8 mouse cellular contexts compared by ENCODE assay signal in genomic region chr11:68853611-68854401, GRCm38 (mm10). TPM values are rescaled to one million over a fixed set of nuclear protein-coding genes. Genes with fewer than 3 reads are reported as not detected.
DNase-seq lines count a peak whose midpoint lies in the region; ATAC-seq and TF ChIP-seq lines count a peak whose summit lies in the region.

No protein-coding gene starts in this region.

- peaks cover 2% of the 10 kb centered on the region for H3K4me1 ChIP-seq in spleen, adult 2 months (ENCODE audit: control insufficient read depth, insufficient read depth, insufficient read length)
- H3K4me1 ChIP-seq in lung, postnatal 0 days (ENCODE audit: insufficient read depth, low read depth, low read length) = peaks cover 13% of the 10 kb centered on the region; the same call in 1 of the 2 replicates
- peaks cover 18% of the 10 kb centered on the region for H3K4me1 ChIP-seq in stomach, embryonic 14.5 days (ENCODE audit: control insufficient read depth, insufficient read depth, low read length)

- no peak for TF ChIP-seq CTCF in spleen, adult 2 months (IDR thresholded peaks at IDR 0.05; ENCODE audit: extremely low read depth, insufficient read depth, insufficient read length, insufficient replicate concordance)
- no peak for TF ChIP-seq CTCF in lung, postnatal 0 days (IDR thresholded peaks at IDR 0.05)

- H3K4me3 ChIP-seq in spleen, adult 2 months (ENCODE audit: extremely low read depth, insufficient read depth, insufficient read length) = peak overlapping the region; percentile 54
- peak overlapping the region; percentile 97 for H3K4me3 ChIP-seq in lung, postnatal 0 days (ENCODE audit: low read depth, low read length)
- H3K4me3 ChIP-seq in stomach, embryonic 14.5 days (ENCODE audit: low read depth, low read length) = peak overlapping the region; percentile 97

- WGBS in spleen, adult 2 months = 20% methylated on average over 14 of the region's 14 CpGs
- 22% methylated on average over 14 of the region's 14 CpGs for WGBS in lung, postnatal 0 days
- 31% methylated on average over 14 of the region's 14 CpGs for WGBS in stomach, embryonic 14.5 days

- TF ChIP-seq POLR2A in spleen, adult 2 months (IDR thresholded peaks at IDR 0.05; ENCODE audit: low read depth, low read length) = no peak

- H3K27me3 ChIP-seq in spleen, adult 2 months (ENCODE audit: control insufficient read depth, insufficient read depth, low read length) = no peaks in the 10 kb centered on the region
- H3K27me3 ChIP-seq in lung, postnatal 0 days (replicated peaks; ENCODE audit: insufficient read depth, low read length) = no peaks in the 10 kb centered on the region
- no peaks in the 10 kb centered on the region for H3K27me3 ChIP-seq in stomach, embryonic 14.5 days (ENCODE audit: control insufficient read depth, insufficient read depth, low read length)

- peak overlapping the region; percentile 53 for H3K27ac ChIP-seq in spleen, adult 2 months (ENCODE audit: insufficient read depth, low read length)
- H3K27ac ChIP-seq in lung, postnatal 0 days (ENCODE audit: low read length) = peak overlapping the region; percentile 100
- H3K27ac ChIP-seq in stomach, embryonic 14.5 days (ENCODE audit: low read length) = peak overlapping the region; percentile 99

- H3K4me2 ChIP-seq in lung, postnatal 0 days (replicated peaks; ENCODE audit: low read depth, low read length) = peak overlapping the region; percentile 69
- H3K4me2 ChIP-seq in stomach, embryonic 14.5 days (replicated peaks; ENCODE audit: low read depth, low read length) = peak overlapping the region; percentile 82

- DNase-seq in spleen, adult 2 months (ENCODE audit: low read depth in 1 of 2, low spot score in 2 of 2) = peak in 1 of 2 experiments; percentile 22
- DNase-seq in spleen, adult 12 weeks (ENCODE audit: low spot score) = no peak
- peak; percentile 53 for DNase-seq in cerebellum, adult 9-11 months
- peak; percentile 82 to 90 for DNase-seq in heart, adult 9 months (ENCODE audit: low spot score in 2 of 2)
- peak; percentile 73 to 78 for DNase-seq in kidney, adult 8-10 months
- DNase-seq in lung, postnatal 0 days (ENCODE audit: low spot score) = peak; percentile 89
- no peak for DNase-seq in frontal cortex, postnatal 14 days (ENCODE audit: low spot score in 2 of 2)

- no peaks in the 10 kb centered on the region for H3K9me3 ChIP-seq in lung, postnatal 0 days (ENCODE audit: low read length)
- H3K9me3 ChIP-seq in stomach, embryonic 14.5 days (ENCODE audit: control insufficient read depth, low read depth, low read length) = no peaks in the 10 kb centered on the region

- ATAC-seq in lung, postnatal 0 days = peak; percentile 27
- ATAC-seq in stomach, embryonic 14.5 days (ENCODE audit: insufficient number of reproducible peaks, insufficient read depth, low FRiP score, low read depth) = no peak

- TF ChIP-seq EP300 in lung, postnatal 0 days (IDR thresholded peaks at IDR 0.05) = peak; percentile 98

- no peaks in the 10 kb centered on the region for H3K36me3 ChIP-seq in spleen, adult 2 months (ENCODE audit: control insufficient read depth, insufficient read depth, low read length)
- no peaks in the 10 kb centered on the region for H3K36me3 ChIP-seq in lung, postnatal 0 days (ENCODE audit: insufficient read depth, low read length)
- H3K36me3 ChIP-seq in stomach, embryonic 14.5 days (ENCODE audit: control insufficient read depth, insufficient read depth, low read length) = no peaks in the 10 kb centered on the region

- peak overlapping the region; percentile 99; the same call in 1 of the 2 replicates for H3K9ac ChIP-seq in lung, postnatal 0 days (replicated peaks; ENCODE audit: low read depth)
- peak overlapping the region; percentile 39 for H3K9ac ChIP-seq in stomach, embryonic 14.5 days (replicated peaks; ENCODE audit: low read depth, low read length)

RNA-seq across cellular contexts. Expression of gene Ndel1, which starts 17.9 kb away (rescaled TPM):
- 23.0 and 28.8 TPM in 2 replicates for polyA plus RNA-seq in spleen, adult 2 months (2012; rRNA removed)
- 79.1 and 85.4 TPM in 2 replicates for polyA plus RNA-seq in lung, postnatal 0 days (2015; fragmentation: Nextera tagmentation; extraction: Ambion mirVana)
- polyA plus RNA-seq in stomach, embryonic 14.5 days (2014; fragmentation: Nextera tagmentation; extraction: Ambion mirVana) = 68.5 and 75.0 TPM in 2 replicates

RNA-seq across cellular contexts. Expression of gene Rnf222, which starts 34.5 kb away (rescaled TPM):
- polyA plus RNA-seq in spleen, adult 2 months (2012; rRNA removed) = 0.04 and 0.06 TPM in 2 replicates
- 0.16 and 0.19 TPM in 2 replicates for polyA plus RNA-seq in lung, postnatal 0 days (2015; fragmentation: Nextera tagmentation; extraction: Ambion mirVana)
- not detected in 2 replicates for polyA plus RNA-seq in stomach, embryonic 14.5 days (2014; fragmentation: Nextera tagmentation; extraction: Ambion mirVana)

RNA-seq across cellular contexts. Expression of gene Rpl26, which starts 47.6 kb away (rescaled TPM):
- polyA plus RNA-seq in spleen, adult 2 months (2012; rRNA removed) = 681 and 695 TPM in 2 replicates
- polyA plus RNA-seq in lung, postnatal 0 days (2015; fragmentation: Nextera tagmentation; extraction: Ambion mirVana) = 741 and 807 TPM in 2 replicates
- polyA plus RNA-seq in stomach, embryonic 14.5 days (2014; fragmentation: Nextera tagmentation; extraction: Ambion mirVana) = 1,222 and 1,288 TPM in 2 replicates

Comparison
In these comparisons a context has a peak if more than half of its experiments do, and no peak if none do; other contexts are left out.
1. DNase-seq: peak in cerebellum, adult 9-11 months (single experiment), heart, adult 9 months (2 of 2), kidney, adult 8-10 months (2 of 2) and lung, postnatal 0 days (single experiment); none in spleen, adult 12 weeks (single experiment) and frontal cortex, postnatal 14 days (0 of 2).
2. Peak in every context shown above with its lines, with median percentiles within 50 percentile points of each other: H3K27ac ChIP-seq and H3K4me3 ChIP-seq.